In genomic region chr3:89853752-89854151, GRCm38 (mm10) we compare ENCODE assay signal across 7 mouse cellular contexts. TPM values are rescaled to one million over a fixed set of nuclear protein-coding genes. Genes with fewer than 3 reads are reported as not detected.
A peak's percentile ranks its signal among the peaks of the same experiment; 100 is the strongest.
DNase-seq lines count a peak whose midpoint lies in the region; ATAC-seq lines count a peak whose summit lies in the region.

No protein-coding gene starts in this region.

- H3K4me1 ChIP-seq in liver, embryonic 12.5 days, result no peaks in the 10 kb centered on the region

- intact Hi-C loops in heart, postnatal 25 days (cut with DNase I), result loop anchor here (10.0 kb wide), 2 partner anchors 139 to 509 kb away; partner anchors contain the start of genes Adam15 and Adar

- ATAC-seq in liver, embryonic 12.5 days, result no peak

- no peaks in the 10 kb centered on the region for H3K36me3 ChIP-seq in liver, embryonic 12.5 days

- H3K4me2 ChIP-seq in liver, embryonic 12.5 days, result no peak overlapping the region

- no peaks in the 10 kb centered on the region for H3K9me3 ChIP-seq in liver, embryonic 12.5 days (replicated peaks)

- H3K27ac ChIP-seq in liver, embryonic 12.5 days, result peak overlapping the region; percentile 36; the same call in 1 of the 2 replicates

- H3K4me3 ChIP-seq in liver, embryonic 12.5 days, result no peak overlapping the region

- no peak overlapping the region for H3K9ac ChIP-seq in liver, embryonic 12.5 days

- 36% methylated on average over 5 of the region's 5 CpGs for WGBS in liver, embryonic 12.5 days (ENCODE audit: insufficient replicate concordance)

- 0 out of 2 replicates have a peak, but pooled peaks cover 9% of the 10 kb centered on the region for H3K27me3 ChIP-seq in liver, embryonic 12.5 days (replicated peaks)

- peak; percentile 62 for DNase-seq in ZHBTc4 (ENCODE audit: low read depth, low spot score)
- DNase-seq in adrenal gland, postnatal 36 days, result peak; percentile 39 to 66
- peak; percentile 60 for DNase-seq in heart, postnatal 25 days (ENCODE audit: low spot score)
- no peak for DNase-seq in testis, postnatal 10 days (ENCODE audit: low spot score)
- DNase-seq in cerebellum, adult 18-20 months, result no peak
- DNase-seq in urinary bladder, postnatal 4 days (ENCODE audit: low spot score in 2 of 2), result no peak

RNA-seq across cellular contexts. Expression of gene She, which starts 22.6 kb away (rescaled TPM):
- total RNA-seq in adrenal gland, postnatal 36 days (2021), result 1 to 10 TPM; 7.8 to 8.5 TPM
- total RNA-seq in heart, postnatal 25 days (2021), result 10 to 100 TPM; 12.1 to 14.7 TPM
- 2.9 and 3.1 TPM in 2 replicates for polyA plus RNA-seq in liver, embryonic 12.5 days (2016; fragmentation: Nextera tagmentation; extraction: Ambion mirVana)

RNA-seq across cellular contexts. Expression of gene Il6ra, which starts 59.2 kb away (rescaled TPM):
- total RNA-seq in adrenal gland, postnatal 36 days (2021), result 10 to 100 TPM in 1 of 2 experiments, 1 to 10 TPM in 1; 7.4 to 12.9 TPM
- 1 to 10 TPM; 3.8 to 5.0 TPM for total RNA-seq in heart, postnatal 25 days (2021)
- 1.9 and 2.1 TPM in 2 replicates for polyA plus RNA-seq in liver, embryonic 12.5 days (2016; fragmentation: Nextera tagmentation; extraction: Ambion mirVana)

Comparison
In these comparisons a context has a peak if more than half of its experiments do, and no peak if none do; other contexts are left out.
1. DNase-seq: peak in ZHBTc4 (single experiment), adrenal gland, postnatal 36 days (2 of 2) and heart, postnatal 25 days (single experiment); none in testis, postnatal 10 days (single experiment), cerebellum, adult 18-20 months (0 of 2) and urinary bladder, postnatal 4 days (0 of 2).